Comparison of ENCODE assay signal across 8 mouse cellular contexts in the genomic region with DNA sequence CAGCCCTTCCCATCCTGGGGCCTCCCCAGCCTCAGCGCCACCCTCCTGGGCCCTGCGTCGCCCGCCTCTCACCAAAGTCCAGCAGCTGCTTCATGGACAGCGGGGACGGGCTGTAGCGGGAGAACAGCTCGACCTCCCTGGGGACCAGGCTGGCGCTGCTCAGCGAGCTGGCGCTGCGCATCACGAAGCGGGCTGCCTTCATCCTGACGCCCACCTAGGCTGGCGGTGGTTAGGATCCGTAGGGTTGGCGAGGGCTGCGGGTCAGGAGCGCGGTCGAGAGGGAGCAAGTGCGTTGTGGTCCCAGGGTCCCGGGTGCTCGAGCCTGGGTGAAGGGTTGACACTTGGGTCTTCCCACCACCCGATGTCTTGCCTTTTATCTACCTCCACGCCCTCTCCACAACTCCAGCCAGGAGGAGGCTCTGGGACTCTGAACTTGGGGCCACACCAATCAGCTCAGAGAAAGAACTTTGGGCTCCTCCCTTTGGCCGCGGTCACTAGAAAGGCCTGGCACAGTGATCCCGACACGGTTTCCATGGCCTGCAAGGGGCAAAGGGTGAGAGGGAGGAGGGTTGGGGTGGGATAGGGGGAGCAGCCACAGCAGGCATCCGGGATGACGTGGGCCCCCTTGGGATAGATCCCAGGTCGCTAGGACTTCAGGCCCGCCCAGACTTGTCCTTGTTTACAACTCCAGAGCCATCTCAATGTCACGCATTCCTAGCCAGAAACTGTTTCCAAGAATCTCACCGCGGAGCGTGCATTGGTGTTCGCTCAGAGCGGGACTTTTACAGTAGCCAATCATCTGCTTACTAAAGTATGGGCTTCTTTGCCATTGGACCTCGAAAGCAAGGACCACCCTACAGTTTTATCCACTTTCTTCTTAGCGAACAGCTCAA. TPM values are rescaled to one million over a fixed set of nuclear protein-coding genes. Genes with fewer than 3 reads are reported as not detected.
A peak's percentile ranks its signal among the peaks of the same experiment; 100 is the strongest.
DNase-seq lines count a peak whose midpoint lies in the region; ATAC-seq and TF ChIP-seq lines count a peak whose summit lies in the region.

A gene (minus strand): TSS at position 349 of the 893 bp plus-strand sequence.

- no peak for ATAC-seq in megakaryocyte, adult 5-6 weeks (ENCODE audit: poor library complexity, severe bottlenecking)
- ATAC-seq in limb, embryonic 11.5 days (ENCODE audit: insufficient number of reproducible peaks, low FRiP score, low TSS enrichment, low read depth) = peak; percentile 85
- peak; percentile 82 for ATAC-seq in midbrain, embryonic 14.5 days (ENCODE audit: low FRiP score, low TSS enrichment)
- ATAC-seq in stomach, postnatal 0 days (ENCODE audit: low FRiP score, low TSS enrichment) = peak; percentile 97

- peak; percentile 51; the same call in 1 of the 2 replicates for TF ChIP-seq POLR2A in embryonic fibroblast, embryonic 13.5 days (IDR thresholded peaks at IDR 0.05; ENCODE audit: low read depth, low read length)

- peak within 1 kb of the TSS; percentile 62 for H3K9ac ChIP-seq in limb, embryonic 11.5 days (ENCODE audit: low read length)
- H3K9ac ChIP-seq in midbrain, embryonic 14.5 days (replicated peaks; ENCODE audit: low read length) = peak within 1 kb of the TSS; percentile 53
- peak within 1 kb of the TSS; percentile 75 for H3K9ac ChIP-seq in stomach, postnatal 0 days (ENCODE audit: low read length)

- H3K9me3 ChIP-seq in megakaryocyte, embryonic 14.5 days = peaks cover 9% of the 10 kb centered on the region
- no peaks in the 10 kb centered on the region for H3K9me3 ChIP-seq in limb, embryonic 11.5 days (ENCODE audit: control insufficient read depth, low read length)
- H3K9me3 ChIP-seq in midbrain, embryonic 14.5 days (ENCODE audit: control insufficient read depth, low read length) = no peaks in the 10 kb centered on the region
- no peaks in the 10 kb centered on the region for H3K9me3 ChIP-seq in stomach, postnatal 0 days (ENCODE audit: control insufficient read depth, low read length)

- TF ChIP-seq EP300 in stomach, postnatal 0 days (optimal IDR thresholded peaks at IDR 0.05) = peak; percentile 77

- H3K4me3 ChIP-seq in megakaryocyte, embryonic 14.5 days (replicated peaks) = peak within 1 kb of the TSS; percentile 47
- H3K4me3 ChIP-seq in embryonic fibroblast, embryonic 13.5 days (ENCODE audit: insufficient read depth, low read length) = peak within 1 kb of the TSS; percentile 44
- H3K4me3 ChIP-seq in limb, embryonic 11.5 days (ENCODE audit: low read depth, low read length) = peak within 1 kb of the TSS; percentile 54
- H3K4me3 ChIP-seq in midbrain, embryonic 14.5 days (replicated peaks; ENCODE audit: low read depth, low read length) = peak within 1 kb of the TSS; percentile 42
- peak within 1 kb of the TSS; percentile 63 for H3K4me3 ChIP-seq in stomach, postnatal 0 days (ENCODE audit: low read depth, low read length)

- peaks cover 12% of the 10 kb centered on the region for H3K27me3 ChIP-seq in megakaryocyte, embryonic 14.5 days (replicated peaks)
- no peaks in the 10 kb centered on the region for H3K27me3 ChIP-seq in limb, embryonic 11.5 days (ENCODE audit: control insufficient read depth, insufficient read depth, low read length)
- no peaks in the 10 kb centered on the region for H3K27me3 ChIP-seq in midbrain, embryonic 14.5 days (ENCODE audit: control insufficient read depth, insufficient read depth, low read length)
- no peaks in the 10 kb centered on the region for H3K27me3 ChIP-seq in stomach, postnatal 0 days (ENCODE audit: control insufficient read depth, insufficient read depth, low read length)

- H3K27ac ChIP-seq in embryonic fibroblast, embryonic 13.5 days (ENCODE audit: insufficient read depth, low read length) = 0 out of 2 replicates have a peak within 1 kb of the TSS, but pooled peaks have one; percentile 9
- H3K27ac ChIP-seq in limb, embryonic 11.5 days (replicated peaks; ENCODE audit: low read depth, low read length) = no peak within 1 kb of the TSS
- H3K27ac ChIP-seq in midbrain, embryonic 14.5 days (replicated peaks; ENCODE audit: low read depth, low read length) = no peak within 1 kb of the TSS
- H3K27ac ChIP-seq in stomach, postnatal 0 days (replicated peaks) = peak within 1 kb of the TSS; percentile 90

- no peak for TF ChIP-seq CTCF in embryonic fibroblast, embryonic 13.5 days (IDR thresholded peaks at IDR 0.05; ENCODE audit: borderline replicate concordance, insufficient read depth, low read length)
- TF ChIP-seq CTCF in stomach, postnatal 0 days (IDR thresholded peaks at IDR 0.05; ENCODE audit: low read depth) = peak; percentile 13

- peaks cover 3% of the 10 kb centered on the region; the same call in 1 of the 2 replicates for H3K4me1 ChIP-seq in megakaryocyte, embryonic 14.5 days
- no peaks in the 10 kb centered on the region for H3K4me1 ChIP-seq in embryonic fibroblast, embryonic 13.5 days (ENCODE audit: control insufficient read depth, insufficient read depth, low read length)
- no peaks in the 10 kb centered on the region for H3K4me1 ChIP-seq in limb, embryonic 11.5 days (ENCODE audit: control insufficient read depth, insufficient read depth, low read length)
- H3K4me1 ChIP-seq in midbrain, embryonic 14.5 days (ENCODE audit: control insufficient read depth, insufficient read depth, low read length) = 0 out of 2 replicates have a peak, but pooled peaks cover 7% of the 10 kb centered on the region
- H3K4me1 ChIP-seq in stomach, postnatal 0 days (replicated peaks; ENCODE audit: control insufficient read depth, insufficient read depth) = no peaks in the 10 kb centered on the region

- 1% methylated on average over 43 of the region's 43 CpGs for WGBS in limb, embryonic 11.5 days
- 3% methylated on average over 43 of the region's 43 CpGs for WGBS in midbrain, embryonic 14.5 days
- under 1% methylated on average over 43 of the region's 43 CpGs for WGBS in stomach, postnatal 0 days

- no peaks in the 10 kb centered on the region for H3K36me3 ChIP-seq in megakaryocyte, embryonic 14.5 days (replicated peaks; ENCODE audit: low read length)
- no peaks in the 10 kb centered on the region for H3K36me3 ChIP-seq in limb, embryonic 11.5 days (ENCODE audit: control insufficient read depth, insufficient read depth, low read length)
- H3K36me3 ChIP-seq in midbrain, embryonic 14.5 days (ENCODE audit: control insufficient read depth, insufficient read depth, low read length) = no peaks in the 10 kb centered on the region
- H3K36me3 ChIP-seq in stomach, postnatal 0 days (ENCODE audit: control insufficient read depth, insufficient read depth, low read length) = 0 out of 2 replicates have a peak, but pooled peaks cover 3% of the 10 kb centered on the region

- H3K4me2 ChIP-seq in limb, embryonic 11.5 days (ENCODE audit: low read depth, severe bottlenecking) = peak within 1 kb of the TSS; percentile 99
- peak within 1 kb of the TSS; percentile 98 for H3K4me2 ChIP-seq in midbrain, embryonic 14.5 days (ENCODE audit: low read length)
- peak within 1 kb of the TSS; percentile 71 for H3K4me2 ChIP-seq in stomach, postnatal 0 days (replicated peaks; ENCODE audit: low read depth)

- peak; percentile 95 to 98 for DNase-seq in heart, adult 9 months (ENCODE audit: low spot score in 2 of 2)
- peak; percentile 98 for DNase-seq in kidney, adult 9 months
- peak; percentile 64 for DNase-seq in limb, embryonic 11.5 days (ENCODE audit: low spot score)
- peak; percentile 82 for DNase-seq in midbrain, embryonic 14.5 days
- DNase-seq in stomach, postnatal 0 days (ENCODE audit: low spot score) = peak; percentile 90

RNA-seq across cellular contexts. Expression of the gene that starts here (rescaled TPM):
- polyA plus RNA-seq in megakaryocyte, embryonic 14.5 days (2012; ENCODE audit: insufficient read depth, low replicate concordance) = not detected in 2 replicates
- not detected in 2 replicates for total RNA-seq in megakaryocyte, adult 5-6 weeks (2015)
- total RNA-seq in megakaryocyte, adult 5-6 weeks (2017) = not detected in 2 replicates
- 8.5 and 10.0 TPM in 2 replicates for polyA plus RNA-seq in embryonic fibroblast, embryonic 13.5 days (2011; ENCODE audit: insufficient read length, low read depth, missing spikeins)
- 0.98 and 1.1 TPM in 2 replicates for polyA plus RNA-seq in limb, embryonic 11.5 days (2014; fragmentation: Nextera tagmentation; extraction: Ambion mirVana)
- 0.59 and 1.6 TPM in 2 replicates for polyA plus RNA-seq in midbrain, embryonic 14.5 days (2014; fragmentation: Nextera tagmentation; extraction: Ambion mirVana)
- polyA plus RNA-seq in stomach, postnatal 0 days (2015; fragmentation: Nextera tagmentation; extraction: Ambion mirVana) = 14.6 and 18.9 TPM in 2 replicates

Comparison
In these comparisons a context has a peak if more than half of its experiments do, and no peak if none do; other contexts are left out.
1. H3K27ac ChIP-seq: peak in embryonic fibroblast, embryonic 13.5 days (single experiment) and stomach, postnatal 0 days (single experiment); none in limb, embryonic 11.5 days (single experiment) and midbrain, embryonic 14.5 days (single experiment).
2. Peak in every context shown above with its lines, with median percentiles within 50 percentile points of each other: H3K4me3 ChIP-seq, DNase-seq, H3K4me2 ChIP-seq and H3K9ac ChIP-seq.